Mouse (Mus musculus) CH12.LX (cell line): ENCODE measurements at regions not wholly inside any gene's neighbourhood (a gene's known extent, or its start where the extent isn't known, plus 50 kb on each side); places are given as distances from the start of the nearest gene placed in this dataset.
"Not testable (repeated sequence)": the region's sequence is repeated elsewhere in the genome, so short reads cannot be mapped to it uniquely, and the experiment has no call there.

Experiments used
- BHLHE40 ChIP-seq: IDR thresholded peaks from 2 replicates; pipeline ENCODE4 v1.6.1; 2011; ENCODE audit warnings: mild to moderate bottlenecking, low read depth, low read length, improper control_type of control experiment
- CHD2 ChIP-seq: IDR thresholded peaks from 2 replicates; pipeline ENCODE4 v1.6.1; 2011; ENCODE audit warnings: low read length, improper control_type of control experiment
- CTCF ChIP-seq, 2 experiments: IDR thresholded peaks in 1 of 2; conservative IDR thresholded peaks in 1 of 2; 2 replicates each; pipeline ENCODE4 v1.5.1; 2011 to 2012; ENCODE audit warnings: low read depth in 2 of 2, low read length in 2 of 2, improper control_type of control experiment in 1 of 2, inconsistent platforms in 1 of 2, mild to moderate bottlenecking in 1 of 2, moderate library complexity in 1 of 2
- ETS1 ChIP-seq: conservative IDR thresholded peaks from 2 replicates; pipeline ENCODE4 v1.6.1; 2012; ENCODE audit warnings: low read depth, mild to moderate bottlenecking, inconsistent platforms, low read length, improper control_type of control experiment, moderate library complexity
- MAX ChIP-seq: IDR thresholded peaks from 2 replicates; pipeline ENCODE4 v1.6.1; 2011; ENCODE audit warnings: low read length, improper control_type of control experiment
- POLR2A ChIP-seq: IDR thresholded peaks from 2 replicates; pipeline ENCODE4 v1.6.1; 2011; ENCODE audit warnings: low read depth, mild to moderate bottlenecking, improper control_type of control experiment, low read length
- TBP ChIP-seq: conservative IDR thresholded peaks from 2 replicates; pipeline ENCODE4 v1.6.1; 2011; ENCODE audit warnings: low read depth, low read length, improper control_type of control experiment
- UBTF ChIP-seq: IDR thresholded peaks from 2 replicates; pipeline ENCODE4 v1.6.1; 2012; ENCODE audit warnings: low read depth, mild to moderate bottlenecking, inconsistent platforms, low read length, improper control_type of control experiment, moderate library complexity

- not testable (repeated sequence) for TF ChIP-seq CTCF (conservative IDR thresholded peaks at IDR 0.05 in 1 of 2, IDR thresholded peaks at IDR 0.05 in 1 of 2; ENCODE audit: low read depth in 2 of 2, low read length in 2 of 2); UBTF; POLR2A; BHLHE40; CHD2; MAX; TBP; ETS1
Measured at GRCm38 (mm10) chr12:33551660-33552059, 122.2 kb downstream of the Twistnb start.
